Mouse (Mus musculus) midbrain, embryonic 13.5 days (tissue): Measurements from ENCODE around the gene Blzf1. TPM values are rescaled to one million over a fixed set of nuclear protein-coding genes. Genes with fewer than 3 reads are reported as not detected.

Experiments
- ATAC-seq: fragments of 200-750 bp; cut with Nextera tagmentation; 2 replicates; pipeline ENCODE4 v1.8.0; 2017; ENCODE audit warnings: mild to moderate bottlenecking, moderate TSS enrichment, moderate library complexity
- H3K27ac ChIP-seq: fragments of 300-500 bp; sonication (generic); 2 replicates; pipeline ENCODE4 v1.5.1; 2015; ENCODE audit warnings: inconsistent platforms, mild to moderate bottlenecking, moderate library complexity
- H3K27me3 ChIP-seq: fragments of 300-500 bp; sonication (generic); 2 replicates; pipeline ENCODE4 v1.6.1; 2015; ENCODE audit warnings: mild to moderate bottlenecking, inconsistent platforms
- H3K36me3 ChIP-seq: fragments of 300-500 bp; sonication (generic); 2 replicates; pipeline ENCODE4 v1.6.1; 2015; ENCODE audit warnings: mild to moderate bottlenecking, inconsistent platforms
- H3K4me1 ChIP-seq: fragments of 300-500 bp; sonication (generic); replicated peaks from 2 replicates; pipeline ENCODE4 v1.6.1; 2015; ENCODE audit warnings: inconsistent platforms
- H3K4me2 ChIP-seq: fragments of 300-500 bp; sonication (generic); replicated peaks from 2 replicates; pipeline ENCODE4 v1.6.1; 2015; ENCODE audit warnings: moderate library complexity, mild to moderate bottlenecking, inconsistent platforms
- H3K4me3 ChIP-seq: fragments of 300-500 bp; sonication (generic); replicated peaks from 2 replicates; pipeline ENCODE4 v1.5.1; 2015; ENCODE audit warnings: mild to moderate bottlenecking, inconsistent platforms
- H3K9ac ChIP-seq: fragments of 300-500 bp; sonication (generic); replicated peaks from 2 replicates; pipeline ENCODE4 v1.6.1; 2015; ENCODE audit warnings: mild to moderate bottlenecking, inconsistent platforms
- H3K9me3 ChIP-seq: fragments of 300-500 bp; sonication (generic); 2 replicates; pipeline ENCODE4 v1.6.1; 2016; ENCODE audit warnings: mild to moderate bottlenecking, inconsistent platforms
- WGBS: fragments of 180-500 bp; shearing (Covaris S2); methylation state at CpG from one replicate; pipeline ENCODE4 v1.1.7; 2015; 5-methylcytosine and 5-hydroxymethylcytosine counted together
- polyA plus RNA-seq: library from polyadenylated mRNA; unstranded; fragments of >200 nt; fragmentation: Nextera tagmentation; extraction: Ambion mirVana; gene quantifications from 2 replicates; pipeline ENCODE4 v1.2.1, GENCODE M21; 2015

Blzf1 gene
- 30.7 and 31.3 TPM in 2 replicates for polyA plus RNA-seq

GRCm38 (mm10) chr1:164307124-164307751 is at the start of gene Blzf1:
Blzf1 (minus strand) TSS chr1:164307489.
- Histone ChIP-seq H3K4me3 (peak within 1 kb of the TSS; percentile 90), H3K36me3 (peaks cover 19% of the 10 kb centered on the region), H3K4me1 (peaks cover 27% of the 10 kb centered on the region), H3K27me3 (no peaks in the 10 kb centered on the region), H3K9me3 (no peaks in the 10 kb centered on the region), H3K4me2 (peak within 1 kb of the TSS; percentile 93), H3K9ac (peak within 1 kb of the TSS; percentile 76), H3K27ac (peak within 1 kb of the TSS; percentile 74)
- ATAC-seq = peak; percentile 99
- under 1% methylated on average over 35 of the region's 35 CpGs for WGBS

GRCm38 (mm10) chr1:164353443-164353842 is 46.2 kb upstream of the Blzf1 start:
- H3K36me3 ChIP-seq = peaks cover 4% of the 10 kb centered on the region
- H3K9ac ChIP-seq = no peak overlapping the region
- H3K9me3 ChIP-seq = no peaks in the 10 kb centered on the region
- H3K4me1 ChIP-seq = no peaks in the 10 kb centered on the region
- H3K4me3 ChIP-seq = no peak overlapping the region
- 0 out of 2 replicates have a peak overlapping the region, but pooled peaks have one; percentile 2 for H3K27ac ChIP-seq
- no peaks in the 10 kb centered on the region for H3K27me3 ChIP-seq
- H3K4me2 ChIP-seq = no peak overlapping the region
- ATAC-seq = no peak
- WGBS = 39% methylated on average over 3 of the region's 3 CpGs

- no peak overlapping the region for H3K9ac ChIP-seq
- ATAC-seq = no peak
- no peaks in the 10 kb centered on the region for H3K27me3 ChIP-seq
- H3K9me3 ChIP-seq = no peaks in the 10 kb centered on the region
- H3K36me3 ChIP-seq = peaks cover 47% of the 10 kb centered on the region
- H3K4me1 ChIP-seq = no peaks in the 10 kb centered on the region
- WGBS = 92% methylated on average over 3 of the region's 3 CpGs
- H3K4me3 ChIP-seq = no peak overlapping the region
- no peak overlapping the region for H3K27ac ChIP-seq
- H3K4me2 ChIP-seq = no peak overlapping the region
Observed at GRCm38 (mm10) chr1:164342161-164342560, 34.9 kb upstream of the Blzf1 start.

- WGBS = 90% methylated on average over 4 of the region's 4 CpGs
- H3K9me3 ChIP-seq = no peaks in the 10 kb centered on the region
- H3K4me2 ChIP-seq = no peak overlapping the region
- H3K27ac ChIP-seq = no peak overlapping the region
- no peaks in the 10 kb centered on the region for H3K4me1 ChIP-seq
- no peak for ATAC-seq
- H3K27me3 ChIP-seq = no peaks in the 10 kb centered on the region
- H3K9ac ChIP-seq = no peak overlapping the region
- peaks cover 38% of the 10 kb centered on the region for H3K36me3 ChIP-seq
- no peak overlapping the region for H3K4me3 ChIP-seq
Observed at GRCm38 (mm10) chr1:164335846-164336245, 28.6 kb upstream of the Blzf1 start.

GRCm38 (mm10) chr1:164335435-164335834 is 28.1 kb upstream of the Blzf1 start:
- 93% methylated on average over 3 of the region's 3 CpGs for WGBS

GRCm38 (mm10) chr1:164332559-164332958 is 25.3 kb upstream of the Blzf1 start:
- H3K9me3 ChIP-seq = no peaks in the 10 kb centered on the region
- 0 out of 2 replicates have a peak, but pooled peaks cover 2% of the 10 kb centered on the region for H3K4me1 ChIP-seq
- H3K4me3 ChIP-seq = no peak overlapping the region
- no peak overlapping the region for H3K4me2 ChIP-seq
- no peak for ATAC-seq
- WGBS = 93% methylated on average over 11 of the region's 11 CpGs
- no peak overlapping the region for H3K27ac ChIP-seq
- H3K9ac ChIP-seq = no peak overlapping the region
- no peaks in the 10 kb centered on the region for H3K27me3 ChIP-seq
- H3K36me3 ChIP-seq = peaks cover 35% of the 10 kb centered on the region

More at GRCm38 (mm10) chr1:164335435-164335834, 28.1 kb upstream of the Blzf1 start:
- Histone ChIP-seq H3K9me3 (no peaks in the 10 kb centered on the region), H3K4me3 (no peak overlapping the region), H3K4me2 (no peak overlapping the region), H3K4me1 (no peaks in the 10 kb centered on the region), H3K27me3 (no peaks in the 10 kb centered on the region), H3K9ac (no peak overlapping the region), H3K36me3 (peaks cover 40% of the 10 kb centered on the region), H3K27ac (no peak overlapping the region)
- no peak for ATAC-seq

GRCm38 (mm10) chr1:164327764-164328163 is 20.5 kb upstream of the Blzf1 start:
- Histone ChIP-seq H3K4me2 (no peak overlapping the region), H3K9ac (no peak overlapping the region), H3K27ac (no peak overlapping the region), H3K27me3 (no peaks in the 10 kb centered on the region), H3K9me3 (no peaks in the 10 kb centered on the region), H3K4me1 (peaks cover 7% of the 10 kb centered on the region), H3K4me3 (no peak overlapping the region), H3K36me3 (peaks cover 16% of the 10 kb centered on the region)
- ATAC-seq = no peak
- 79% methylated on average over 7 of the region's 7 CpGs for WGBS

GRCm38 (mm10) chr1:164326600-164327155 is 19.4 kb upstream of the Blzf1 start:
- Histone ChIP-seq H3K27me3 (no peaks in the 10 kb centered on the region), H3K9ac (no peak overlapping the region), H3K4me2 (no peak overlapping the region), H3K4me1 (peaks cover 7% of the 10 kb centered on the region), H3K27ac (peak overlapping the region; percentile 64), H3K9me3 (no peaks in the 10 kb centered on the region), H3K36me3 (peaks cover 14% of the 10 kb centered on the region), H3K4me3 (no peak overlapping the region)
- 41% methylated on average over 6 of the region's 6 CpGs for WGBS
- peak; percentile 83 for ATAC-seq

GRCm38 (mm10) chr1:164324878-164325277 is 17.6 kb upstream of the Blzf1 start:
- ATAC-seq = no peak
- H3K4me3 ChIP-seq = no peak overlapping the region
- no peak overlapping the region for H3K4me2 ChIP-seq
- H3K9me3 ChIP-seq = no peaks in the 10 kb centered on the region
- H3K9ac ChIP-seq = no peak overlapping the region
- peaks cover 7% of the 10 kb centered on the region; the same call in 1 of the 2 replicates for H3K36me3 ChIP-seq
- H3K27ac ChIP-seq = no peak overlapping the region
- H3K4me1 ChIP-seq = peaks cover 16% of the 10 kb centered on the region
- no peaks in the 10 kb centered on the region for H3K27me3 ChIP-seq
- WGBS = 95% methylated on average over 2 of the region's 2 CpGs

GRCm38 (mm10) chr1:164324221-164324620 is 16.9 kb upstream of the Blzf1 start:
- H3K4me2 ChIP-seq = no peak overlapping the region
- 92% methylated on average over 4 of the region's 4 CpGs for WGBS
- ATAC-seq = no peak
- no peaks in the 10 kb centered on the region for H3K9me3 ChIP-seq
- no peak overlapping the region for H3K4me3 ChIP-seq
- peaks cover 6% of the 10 kb centered on the region; the same call in 1 of the 2 replicates for H3K36me3 ChIP-seq
- no peak overlapping the region for H3K27ac ChIP-seq
- no peak overlapping the region for H3K9ac ChIP-seq
- H3K4me1 ChIP-seq = peaks cover 21% of the 10 kb centered on the region
- no peaks in the 10 kb centered on the region for H3K27me3 ChIP-seq

GRCm38 (mm10) chr1:164322987-164323650 is 15.8 kb upstream of the Blzf1 start:
- Histone ChIP-seq H3K9me3 (no peaks in the 10 kb centered on the region), H3K27me3 (no peaks in the 10 kb centered on the region), H3K36me3 (no peaks in the 10 kb centered on the region), H3K4me1 (peaks cover 21% of the 10 kb centered on the region), H3K27ac (no peak overlapping the region), H3K4me3 (no peak overlapping the region), H3K4me2 (no peak overlapping the region), H3K9ac (no peak overlapping the region)
- ATAC-seq = no peak
- WGBS = 87% methylated on average over 8 of the region's 8 CpGs

- H3K4me2 ChIP-seq = no peak overlapping the region
- 72% methylated on average over 10 of the region's 10 CpGs for WGBS
- 0 out of 2 replicates have a peak overlapping the region, but pooled peaks have one; percentile 25 for H3K27ac ChIP-seq
- 0 out of 2 replicates have a peak, but pooled peaks cover 20% of the 10 kb centered on the region for H3K4me1 ChIP-seq
- no peaks in the 10 kb centered on the region for H3K36me3 ChIP-seq
- H3K9ac ChIP-seq = no peak overlapping the region
- no peak overlapping the region for H3K4me3 ChIP-seq
- no peaks in the 10 kb centered on the region for H3K9me3 ChIP-seq
- no peaks in the 10 kb centered on the region for H3K27me3 ChIP-seq
- no peak for ATAC-seq
Observed at GRCm38 (mm10) chr1:164321408-164321807, 14.1 kb upstream of the Blzf1 start.
